Mouse (Mus musculus) c-Kit-negative CD71-positive TER-119-positive erythroid progenitor cells, embryonic 14.5 days (primary cell): ENCODE data around the gene Nprl2.

Source experiments
- DNase-seq: peaks from one replicate; pipeline ENCODE4 v3.0.0-alpha.2; 2013; ENCODE audit warnings: low read depth, low spot score

Nprl2 gene

DNA sequence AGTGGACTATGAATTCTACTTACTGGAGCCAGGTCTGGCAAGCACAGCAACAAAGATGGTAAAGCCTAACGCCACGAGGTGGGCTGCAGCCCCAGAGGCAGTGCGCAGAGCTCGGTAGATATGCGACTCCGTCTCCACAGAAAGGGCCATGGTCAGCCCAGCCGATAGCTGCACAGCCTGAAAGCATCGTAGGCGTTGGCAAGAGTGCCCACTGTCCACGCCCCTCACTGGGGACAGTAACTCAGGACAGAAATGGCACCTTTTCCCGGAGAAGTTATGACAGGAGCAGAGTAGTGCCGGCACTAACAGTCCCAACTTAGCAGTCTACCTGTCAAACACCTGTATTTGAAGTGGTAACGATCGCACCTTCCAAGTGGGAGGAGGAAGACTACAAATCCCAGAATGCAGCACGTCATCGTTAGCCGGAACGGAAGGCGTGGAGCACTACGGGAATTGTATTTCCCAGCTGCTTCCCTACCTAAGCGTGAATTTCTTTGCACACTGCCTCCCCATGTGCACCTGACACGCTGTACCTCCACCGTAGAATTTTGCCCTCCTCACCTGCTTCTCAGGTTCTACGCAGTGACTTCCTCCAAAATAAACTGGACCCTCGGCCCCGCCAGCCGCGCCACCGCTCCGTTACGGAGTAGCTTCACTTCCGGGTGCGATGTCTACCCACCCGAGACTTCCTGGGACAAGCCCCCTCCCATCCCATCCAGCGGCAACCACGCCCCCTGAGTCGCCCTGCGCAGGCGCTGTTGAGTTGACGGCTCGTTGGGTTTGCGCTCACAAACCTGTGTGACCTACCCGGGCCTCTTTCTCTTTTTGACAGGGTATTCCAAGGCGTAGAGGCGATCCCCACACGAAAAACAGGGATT lies at the start of gene Nprl2, which contains the start of gene Cyb561d2:
TSS of gene Nprl2 (plus strand) at position 753 of the 878 bp plus-strand sequence.
TSS of gene Cyb561d2 (minus strand) at position 720 of the 878 bp plus-strand sequence.
- DNase-seq, result peak; percentile 71

GRCm38 (mm10) chr9:107493511-107493910 lies 48.5 kb upstream of the Nprl2 start:
- no peak for DNase-seq

GRCm38 (mm10) chr9:107494238-107494637 lies 47.8 kb upstream of the Nprl2 start:
- no peak for DNase-seq

DNA sequence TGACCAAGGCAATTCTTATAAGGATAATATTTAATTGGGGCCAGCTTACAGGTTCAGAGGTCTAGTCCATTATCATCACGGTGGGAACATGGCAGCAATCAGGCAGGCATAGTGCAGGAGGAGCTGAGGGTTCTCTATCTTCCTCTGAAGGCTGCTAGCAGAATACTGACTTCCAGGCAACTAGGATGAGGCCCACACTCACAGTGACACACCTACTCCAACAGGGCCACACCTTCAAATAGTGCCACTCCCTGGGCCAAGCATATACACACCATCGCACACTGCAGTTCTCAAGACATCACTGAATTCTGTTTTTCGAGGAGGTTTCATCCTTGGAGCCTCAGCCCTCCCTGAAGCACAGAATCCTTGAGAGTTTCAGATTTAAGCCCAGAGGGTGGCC lies 45.7 kb upstream of the Nprl2 start:
- DNase-seq, result no peak

- DNase-seq, result no peak
These were observed 41.2 kb upstream of the Nprl2 start for GRCm38 (mm10) chr9:107500708-107501286.

GRCm38 (mm10) chr9:107502131-107502846 lies 39.7 kb upstream of the Nprl2 start:
- no peak for DNase-seq

DNA sequence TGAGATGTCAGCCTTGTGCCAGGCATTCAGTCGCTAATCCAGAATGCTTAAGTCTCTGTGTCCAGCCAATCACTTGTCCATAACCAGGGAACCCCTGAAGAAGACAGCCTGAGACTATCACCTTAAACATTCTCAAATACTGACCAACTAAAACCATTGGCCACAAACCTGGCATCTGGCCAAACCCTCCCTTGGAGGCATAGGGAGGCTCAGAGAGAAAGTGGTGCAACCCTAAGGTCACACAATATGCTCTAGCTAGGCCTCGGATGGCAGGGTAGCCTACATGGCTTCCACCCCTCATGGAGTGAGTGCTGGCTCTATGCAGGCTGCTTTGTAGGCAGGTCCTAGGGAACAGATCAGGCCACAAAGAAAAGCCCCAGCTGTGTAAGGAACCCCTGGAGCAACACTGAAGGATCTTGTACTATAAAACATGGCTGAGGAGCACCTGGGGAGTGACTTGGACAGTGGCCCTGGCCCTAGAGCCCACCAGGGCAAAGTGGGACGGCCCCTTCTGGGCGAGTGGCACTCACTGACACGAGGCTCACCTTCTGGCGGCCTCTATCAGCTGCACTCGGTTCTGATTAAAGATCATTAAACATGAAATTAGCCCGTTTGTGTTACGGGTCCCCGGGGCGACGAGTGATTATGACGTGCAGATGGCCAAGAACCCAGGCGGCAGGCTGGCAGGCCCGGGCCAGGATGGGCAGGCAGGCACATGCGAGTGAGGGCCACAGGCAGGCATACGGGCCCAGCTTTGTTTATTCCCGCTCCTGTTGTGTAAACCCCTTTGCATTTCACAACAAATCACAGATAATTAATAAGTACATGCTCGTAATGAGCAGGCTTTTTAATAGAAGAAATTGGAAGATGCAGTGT lies 37.1 kb upstream of the Nprl2 start:
- DNase-seq, result no peak

GRCm38 (mm10) chr9:107508266-107508665 lies 33.8 kb upstream of the Nprl2 start:
- no peak for DNase-seq

- no peak for DNase-seq
These were observed 31.5 kb upstream of the Nprl2 start for GRCm38 (mm10) chr9:107510384-107511100.

- no peak for DNase-seq
These were observed 30.6 kb upstream of the Nprl2 start for GRCm38 (mm10) chr9:107511436-107511835.

DNA sequence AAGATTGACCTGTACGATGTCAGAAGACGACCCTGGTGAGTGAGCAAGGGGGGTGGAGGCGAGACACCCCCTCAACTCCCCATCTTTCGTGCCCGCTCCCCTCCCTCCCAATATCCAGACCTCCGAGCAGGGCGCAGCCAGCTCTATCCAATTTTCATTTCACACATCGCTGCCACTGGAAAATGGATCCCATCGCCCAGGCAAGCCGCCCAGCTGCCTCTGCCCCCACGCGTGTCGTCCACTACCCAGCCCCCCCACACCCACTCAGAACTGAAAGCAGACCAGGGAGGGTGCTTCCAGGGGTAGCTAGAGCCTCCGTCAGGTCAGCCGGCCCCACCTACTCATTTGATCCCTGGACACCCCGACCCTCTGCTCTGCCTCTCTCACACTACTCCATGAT lies 29.7 kb upstream of the Nprl2 start:
- DNase-seq, result no peak

DNA sequence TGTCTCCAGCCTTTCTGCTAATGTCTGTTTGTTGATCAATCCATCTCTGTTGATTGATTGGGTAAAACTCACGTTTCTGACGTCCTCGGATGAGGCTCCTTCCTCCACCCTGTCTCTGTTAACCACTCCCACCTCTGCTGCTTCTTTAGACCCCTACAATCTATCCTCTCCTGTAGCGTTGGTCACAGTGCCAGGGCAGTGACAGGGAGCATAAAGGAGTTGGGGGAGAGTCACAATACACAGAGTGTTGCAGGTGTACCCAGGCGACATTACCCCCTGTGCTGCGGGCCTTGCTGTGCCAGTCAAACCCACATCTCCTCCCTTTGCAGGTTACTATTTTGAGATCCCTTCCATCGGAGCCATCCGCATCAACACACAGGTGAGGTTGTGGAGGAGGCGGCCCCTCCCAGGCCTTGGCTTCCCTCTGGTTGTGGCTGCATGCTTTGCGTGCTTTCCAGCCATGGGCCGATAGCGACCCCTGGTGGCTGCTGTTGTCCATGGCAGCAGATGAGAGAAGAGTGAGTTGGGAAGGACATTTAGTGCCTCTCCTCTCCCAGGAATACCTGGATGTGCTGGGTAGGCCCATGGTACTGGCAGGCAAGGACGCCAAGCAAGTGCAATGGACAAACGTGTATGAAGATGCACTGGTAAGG lies 27.6 kb upstream of the Nprl2 start:
- DNase-seq, result peak; percentile 60

- DNase-seq, result no peak
These were observed 21.7 kb upstream of the Nprl2 start for GRCm38 (mm10) chr9:107520331-107520730.

DNA sequence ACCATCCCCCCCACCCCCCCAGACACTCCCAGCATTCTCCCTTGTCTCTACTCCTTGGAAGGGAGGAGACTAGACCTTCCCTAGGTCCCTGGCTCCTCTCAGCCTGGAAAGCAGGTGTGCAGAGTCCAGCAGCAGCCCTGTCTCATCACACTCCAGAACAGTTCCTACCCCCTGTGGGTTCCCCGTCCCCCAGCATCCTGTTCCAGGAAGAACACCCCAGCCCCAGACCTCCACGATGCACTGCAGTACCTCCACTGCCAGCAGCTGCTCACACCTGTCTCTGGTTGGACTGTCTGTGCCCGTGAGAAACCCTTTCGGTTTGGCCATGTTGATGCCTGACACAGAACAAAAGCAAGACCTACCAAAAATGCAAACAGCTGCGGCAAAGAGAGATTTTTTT lies 20.8 kb upstream of the Nprl2 start:
- no peak for DNase-seq

GRCm38 (mm10) chr9:107521711-107522399 lies 20.2 kb upstream of the Nprl2 start:
- no peak for DNase-seq

GRCm38 (mm10) chr9:107522400-107522711 lies 19.7 kb upstream of the Nprl2 start:
- DNase-seq, result no peak

DNA sequence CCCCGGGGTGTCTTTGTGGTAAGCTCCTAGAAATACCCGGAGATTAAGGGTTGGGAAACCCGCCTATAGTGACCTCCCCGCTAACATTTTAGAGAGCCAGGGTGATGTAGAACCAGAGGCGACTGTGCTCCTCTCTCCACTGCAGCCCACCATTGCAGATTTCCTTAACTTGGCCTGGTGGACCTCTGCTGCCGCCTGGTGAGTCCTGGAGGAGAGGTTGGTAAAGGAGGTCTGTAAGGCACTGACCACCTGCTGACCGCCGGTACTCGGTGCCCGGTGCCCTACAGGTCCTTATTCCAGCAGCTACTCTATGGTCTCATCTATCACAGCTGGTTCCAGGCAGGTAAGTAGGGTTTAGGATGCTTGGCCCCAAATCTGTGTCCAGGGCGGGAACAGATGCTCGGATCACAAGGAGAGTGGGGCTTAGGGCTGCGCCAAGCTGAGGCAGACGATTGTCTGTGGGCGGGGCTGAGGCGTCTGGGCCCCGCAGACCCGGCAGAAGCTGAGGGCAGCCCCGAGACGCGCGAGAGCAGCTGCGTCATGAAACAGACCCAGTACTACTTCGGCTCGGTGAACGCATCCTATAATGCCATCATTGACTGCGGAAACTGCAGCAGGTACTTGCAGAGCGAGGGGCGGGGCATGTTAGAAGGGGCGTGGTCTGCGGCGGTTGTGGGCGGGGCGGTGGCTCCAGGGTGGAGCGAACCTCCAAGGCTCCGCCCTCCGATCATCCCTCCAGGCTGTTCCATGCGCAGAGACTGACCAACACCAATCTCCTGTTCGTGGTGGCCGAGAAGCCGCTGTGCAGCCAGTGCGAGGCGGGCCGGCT lies 15.6 kb upstream of the Nprl2 start:
- peak; percentile 54 for DNase-seq

- DNase-seq, result peak; percentile 75
These were observed 8.1 kb upstream of the Nprl2 start, which contains the start of gene Tmem115 for GRCm38 (mm10) chr9:107533791-107534407. Gene Tmem115 (plus strand): TSS chr9:107533945.
